Mouse (Mus musculus): Measurements from ENCODE around the gene Cnga4.
"Not testable (repeated sequence)": the region's sequence is repeated elsewhere in the genome, so short reads cannot be mapped to it uniquely, and the experiment has no call there.

The Cnga4 gene

DNA sequence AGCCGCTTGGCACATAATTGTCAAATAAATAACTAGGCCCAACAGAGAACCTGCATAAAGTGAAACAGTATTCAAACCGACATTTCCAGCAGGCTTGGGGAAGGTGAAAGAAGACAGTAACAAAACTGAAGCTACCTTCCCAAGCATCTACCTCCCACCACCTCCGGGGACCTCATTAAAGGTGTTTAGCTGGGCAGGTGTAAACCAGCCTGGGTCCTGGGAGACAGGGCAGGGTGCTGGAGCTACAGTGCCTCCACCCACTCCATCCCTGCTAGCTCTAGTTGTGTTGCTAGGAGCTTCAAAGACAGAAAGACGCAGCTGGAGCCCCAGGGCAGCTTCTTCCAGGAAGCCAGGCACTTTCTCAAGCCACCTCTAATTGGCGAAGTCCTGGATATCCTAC is at the start of gene Cnga4:
Gene Cnga4, plus strand, starts transcription at position 301 of the 400 bp plus-strand sequence.
- DNase-seq = no peak

DNA sequence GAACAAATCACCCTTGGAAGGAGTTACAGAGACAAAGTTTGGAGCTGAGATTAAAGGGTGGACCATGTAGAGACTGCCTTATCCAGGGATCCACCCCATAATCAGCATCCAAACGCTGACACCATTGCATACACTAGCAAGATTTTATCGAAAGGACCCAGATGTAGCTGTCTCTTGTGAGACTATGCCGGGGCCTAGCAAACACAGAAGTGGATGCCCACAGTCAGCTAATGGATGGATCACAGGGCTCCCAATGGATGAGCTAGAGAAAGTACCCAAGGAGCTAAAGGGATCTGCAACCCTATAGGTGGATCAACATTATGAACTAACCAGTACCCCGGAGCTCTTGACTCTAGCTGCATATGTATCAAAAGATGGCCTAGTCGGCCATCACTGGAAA is 48.3 kb upstream of the Cnga4 start:
- not testable (repeated sequence) for DNase-seq

DNA sequence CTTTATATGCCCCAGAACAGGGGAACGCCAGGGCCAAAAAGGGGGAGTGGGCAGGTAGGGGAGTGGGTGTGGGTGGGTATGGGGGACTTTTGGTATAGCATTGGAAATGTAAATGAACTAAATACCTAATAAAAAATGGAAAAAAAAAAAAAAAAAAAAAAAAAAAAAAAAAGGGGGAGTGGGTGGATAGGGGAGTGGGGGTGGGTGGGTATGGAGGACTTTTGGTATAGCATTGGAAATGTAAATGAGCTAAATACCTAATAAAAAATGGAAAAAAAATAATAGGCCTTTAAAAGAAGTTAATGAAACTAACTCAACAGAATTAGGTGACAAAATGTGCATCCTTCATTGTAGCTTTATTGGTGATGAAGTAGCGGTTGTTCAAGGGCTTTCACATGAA is 47.9 kb upstream of the Cnga4 start:
- not testable (repeated sequence) for DNase-seq

DNA sequence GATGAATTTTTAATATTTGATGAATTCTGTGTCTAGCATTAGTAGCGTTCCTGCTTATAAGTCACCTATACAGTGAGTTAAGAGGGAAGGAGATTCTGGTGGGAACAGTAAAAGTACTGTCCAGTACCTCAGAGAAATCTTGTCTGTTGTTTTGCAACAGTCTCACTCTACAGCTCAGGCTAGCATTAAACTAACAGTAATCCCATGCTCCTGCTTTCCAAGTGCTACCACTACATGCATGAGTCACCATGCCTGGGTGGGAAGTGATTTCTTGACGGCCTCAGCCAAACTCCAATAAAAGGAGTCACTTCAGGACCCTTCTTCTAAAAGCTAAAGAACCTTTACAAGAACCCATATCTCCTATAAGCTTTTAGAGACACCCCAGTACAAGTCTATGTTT is 42.7 kb upstream of the Cnga4 start:
- no peak for DNase-seq

DNA sequence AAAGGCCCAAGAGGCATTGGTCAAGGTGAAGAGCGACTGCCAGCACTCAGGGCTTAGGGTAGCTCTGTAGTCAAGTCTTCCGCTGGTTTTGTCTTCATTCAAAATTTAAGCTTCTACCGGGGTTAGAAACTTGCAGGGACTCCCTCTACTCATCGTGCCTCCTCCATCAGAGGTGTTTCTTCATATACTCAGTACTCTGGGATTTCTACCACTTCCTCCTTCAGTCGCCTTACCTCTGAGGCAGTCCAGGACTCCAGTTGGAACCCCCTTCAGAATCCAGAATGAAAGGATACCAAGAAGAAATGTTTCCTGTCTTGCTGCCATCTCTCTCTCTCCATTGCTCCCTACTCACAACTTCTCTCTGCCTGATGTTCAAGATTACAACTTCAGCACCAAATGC is 37.1 kb upstream of the Cnga4 start:
- no peak for DNase-seq

DNA sequence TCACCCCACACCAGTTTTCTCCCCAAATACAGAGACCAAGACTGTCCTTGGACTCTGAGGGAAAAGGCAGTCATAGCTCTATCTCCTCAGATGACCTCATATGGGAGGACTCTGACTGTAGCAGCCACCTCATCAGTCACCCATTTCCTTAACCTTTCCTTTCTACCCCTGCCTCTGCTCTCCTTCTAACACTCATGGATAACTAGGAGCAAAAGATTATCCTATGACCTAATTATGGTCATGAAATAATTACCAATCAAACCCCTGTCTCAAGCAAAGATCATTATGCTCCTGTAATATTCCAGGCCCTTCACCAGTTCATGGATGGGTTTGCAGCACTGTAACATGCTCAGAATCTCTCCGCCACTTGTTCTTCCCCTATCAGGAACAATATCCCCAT is 36.4 kb upstream of the Cnga4 start, which contains the start of gene Olfr692:
Gene Olfr692, plus strand, starts transcription at position 301 of the 400 bp plus-strand sequence.
- DNase-seq = no peak

DNA sequence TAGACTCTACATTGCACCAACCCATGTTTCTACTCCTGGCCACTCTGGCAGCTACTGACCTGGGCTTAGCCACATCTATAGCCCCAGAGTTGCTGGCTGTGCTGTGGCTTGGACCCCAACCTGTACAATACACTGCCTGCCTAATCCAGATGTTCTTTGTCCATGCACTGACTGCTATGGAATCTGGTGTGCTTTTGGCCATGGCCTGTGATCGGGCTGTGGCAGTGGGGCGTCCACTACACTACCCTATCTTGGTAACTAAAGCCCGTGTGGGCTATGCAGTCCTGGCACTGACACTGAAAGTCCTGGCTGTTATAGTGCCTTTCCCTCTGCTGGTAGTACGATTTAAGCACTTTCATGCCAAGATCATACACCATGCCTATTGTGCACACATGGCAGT is 35.8 kb upstream of the Cnga4 start:
- no peak for DNase-seq

DNA sequence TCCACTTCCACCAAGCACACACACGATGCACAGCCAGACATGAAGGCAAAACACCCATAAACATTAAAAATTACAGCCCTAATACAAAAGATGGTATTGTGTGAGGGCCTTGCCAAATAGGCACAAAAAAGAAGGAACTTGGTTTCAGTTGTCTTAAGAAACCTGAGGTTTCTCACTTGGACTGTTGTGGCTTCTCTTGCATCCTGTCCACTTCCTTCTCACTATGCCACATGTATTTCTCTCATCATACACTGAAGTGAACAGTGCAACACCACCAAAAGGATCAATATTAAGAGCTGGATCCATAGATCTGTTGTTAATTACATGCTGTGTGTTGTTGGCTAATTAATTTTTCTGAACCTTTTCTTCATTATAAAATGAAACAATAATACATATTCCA is 31.5 kb upstream of the Cnga4 start:
- no peak for DNase-seq

DNA sequence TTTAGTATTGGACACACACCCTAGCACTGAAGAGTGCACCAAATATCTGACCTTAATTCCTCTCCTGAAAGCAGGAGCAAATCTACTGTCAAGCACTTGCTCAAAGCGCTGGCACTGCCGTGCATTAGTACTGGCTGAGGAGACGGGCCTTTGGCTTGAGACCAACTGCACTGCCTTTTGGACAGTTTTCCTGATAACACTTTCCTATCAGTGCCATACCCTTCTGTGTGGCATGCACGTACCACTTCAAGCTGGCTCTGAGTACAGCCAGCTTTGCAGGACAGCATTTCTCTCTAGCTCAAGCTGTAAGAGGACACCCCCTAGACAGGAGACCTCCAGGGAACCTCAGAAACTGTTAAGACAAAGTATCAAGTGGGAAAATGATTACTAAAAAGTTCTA is 30.9 kb upstream of the Cnga4 start:
- DNase-seq = no peak

DNA sequence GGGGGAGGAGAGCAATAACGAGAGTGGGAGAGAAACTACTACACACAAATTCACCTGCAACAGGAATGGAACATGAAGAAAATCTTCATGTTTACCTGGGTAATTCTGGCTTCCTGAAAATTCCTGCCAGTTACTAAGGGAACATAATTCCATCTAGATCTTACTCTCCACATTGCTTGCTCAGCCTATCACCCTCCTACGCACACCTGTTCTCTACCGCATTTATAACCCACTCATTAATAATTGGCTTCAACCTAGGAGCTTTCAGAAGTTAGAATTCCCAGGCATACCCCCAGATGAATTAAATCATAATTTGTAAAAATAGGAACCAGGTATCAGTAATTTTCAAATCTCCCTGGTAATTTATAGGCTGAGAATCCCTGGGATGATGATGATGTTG is 30.4 kb upstream of the Cnga4 start:
- no peak for DNase-seq

DNA sequence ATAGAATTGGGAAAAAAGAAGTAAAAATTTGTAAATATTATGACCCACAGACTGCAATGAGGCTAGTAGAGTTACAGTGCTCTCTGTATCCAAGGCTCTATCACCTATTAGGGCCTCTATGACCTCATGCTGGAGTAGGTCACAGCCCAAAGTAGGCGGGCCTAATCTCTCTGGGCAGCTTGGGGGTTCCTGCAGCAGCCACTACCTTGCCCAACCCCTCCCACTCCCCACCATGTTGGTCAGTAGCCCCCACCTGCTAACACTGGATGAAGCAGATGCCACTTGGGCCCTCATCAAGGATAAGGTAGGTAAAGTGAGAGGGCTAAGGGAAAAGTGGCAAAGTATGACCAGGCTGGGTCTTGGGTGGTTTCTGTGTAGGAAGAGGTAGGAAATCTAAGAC is 29.5 kb upstream of the Cnga4 start, which contains the start of gene Gm5901:
Gene Gm5901, plus strand, starts transcription at position 173 of the 400 bp plus-strand sequence.
- DNase-seq = no peak

DNA sequence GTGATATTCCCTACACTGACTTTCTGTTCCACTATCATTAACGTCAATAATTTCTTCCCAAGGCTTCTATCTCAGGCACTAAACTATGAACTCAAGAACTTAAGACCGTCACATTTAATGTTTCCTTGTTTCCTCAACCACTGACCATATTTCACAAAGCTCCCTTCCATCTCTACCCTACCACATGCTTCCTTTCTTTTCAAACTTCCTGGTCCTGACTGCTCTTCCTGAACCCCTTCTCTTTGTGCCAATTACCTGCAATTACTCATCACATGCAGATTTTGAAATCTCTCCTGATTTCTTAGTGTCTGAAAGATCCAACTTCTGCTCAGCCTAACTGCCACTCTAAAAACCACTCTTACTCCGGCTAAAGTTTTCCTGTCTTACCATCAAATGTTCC is 24.0 kb upstream of the Cnga4 start:
- DNase-seq = no peak

DNA sequence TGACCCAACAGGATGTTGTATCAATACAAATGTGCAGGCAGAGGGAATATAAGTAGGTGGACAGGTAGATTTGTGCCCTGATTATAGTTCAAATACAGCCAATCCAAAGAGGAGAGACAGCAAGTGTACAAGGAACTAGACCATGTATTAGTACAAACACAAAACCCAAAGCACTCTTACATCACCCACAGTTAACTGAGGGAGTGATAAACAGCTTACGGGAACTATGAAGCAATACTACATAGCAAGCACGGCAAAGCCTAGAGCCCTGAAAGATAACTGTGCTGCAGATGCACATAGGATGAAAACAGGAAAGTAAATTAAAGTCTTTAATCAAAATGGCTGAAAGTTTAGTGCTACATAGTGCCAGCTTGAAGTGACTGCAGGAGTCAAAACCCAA is 16.7 kb upstream of the Cnga4 start:
- DNase-seq = no peak

DNA sequence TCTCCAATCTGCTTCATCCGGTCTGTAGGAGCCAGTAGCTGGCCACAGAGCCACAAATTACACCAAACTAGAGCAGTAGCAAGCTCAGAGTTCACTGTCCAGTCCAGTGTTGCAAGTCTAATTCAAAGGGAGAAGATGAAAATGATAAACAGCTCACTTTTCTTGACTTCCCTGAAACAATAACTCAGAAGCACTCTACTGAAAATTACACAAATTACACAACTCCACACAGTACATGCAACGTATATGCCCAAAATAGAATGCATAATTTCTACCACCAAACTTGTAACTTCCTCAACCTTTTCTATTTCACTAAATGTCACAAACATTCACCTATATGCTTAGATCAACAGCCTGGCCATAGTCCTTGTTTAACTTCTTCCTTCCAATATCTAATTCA is 14.1 kb upstream of the Cnga4 start:
- DNase-seq = no peak

DNA sequence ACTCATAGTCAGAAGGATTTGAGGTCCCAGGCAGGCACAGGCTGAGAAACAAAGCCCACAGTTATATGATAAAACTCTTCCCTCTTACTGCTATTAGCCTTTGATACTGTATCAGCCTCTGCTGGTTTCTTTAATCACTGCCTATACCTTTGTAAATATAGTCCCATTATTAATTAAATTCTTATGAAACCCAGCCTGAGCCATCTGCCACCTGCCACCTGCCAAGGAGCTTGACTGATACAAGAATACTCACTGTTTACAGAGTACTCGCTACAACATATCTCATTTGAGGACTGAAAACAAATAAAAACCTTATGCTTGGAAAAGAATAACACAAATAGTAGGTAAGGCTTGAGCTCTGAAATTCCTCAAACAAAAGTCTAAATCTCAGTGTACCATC is 9.8 kb upstream of the Cnga4 start:
- DNase-seq = no peak

DNA sequence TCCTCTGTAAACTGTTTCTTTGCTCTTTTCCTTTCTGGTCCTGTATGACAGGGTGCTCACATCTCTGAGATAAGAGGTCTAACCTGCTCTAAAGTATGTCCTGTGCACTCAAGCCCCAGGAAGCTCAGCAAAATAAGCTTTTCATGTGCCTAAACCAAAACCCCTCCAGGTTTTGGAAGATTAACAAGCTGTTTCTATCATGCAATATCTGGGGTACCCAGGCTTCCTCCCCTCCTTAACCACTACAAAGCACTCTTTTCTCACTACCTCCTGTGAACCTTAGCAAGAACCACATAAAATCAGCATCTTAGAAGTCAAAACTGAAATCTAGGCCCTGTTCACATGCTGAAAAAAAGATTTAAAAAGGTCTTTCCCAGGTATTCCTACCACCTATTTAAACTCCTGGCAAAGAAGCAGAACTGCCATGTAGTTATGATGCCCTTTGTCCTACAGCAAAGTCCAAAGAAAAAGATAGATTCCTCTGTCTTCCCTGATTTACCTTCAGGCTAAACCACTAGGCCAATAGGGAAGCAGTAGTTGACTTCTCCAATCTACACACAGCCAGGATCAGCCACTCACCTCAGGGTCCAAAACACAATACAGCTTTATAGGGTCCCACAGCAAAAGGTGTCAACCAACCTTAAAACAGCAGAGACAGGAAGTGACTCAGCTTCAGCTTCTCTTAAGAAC is 9.1 kb upstream of the Cnga4 start:
- no peak for DNase-seq

DNA sequence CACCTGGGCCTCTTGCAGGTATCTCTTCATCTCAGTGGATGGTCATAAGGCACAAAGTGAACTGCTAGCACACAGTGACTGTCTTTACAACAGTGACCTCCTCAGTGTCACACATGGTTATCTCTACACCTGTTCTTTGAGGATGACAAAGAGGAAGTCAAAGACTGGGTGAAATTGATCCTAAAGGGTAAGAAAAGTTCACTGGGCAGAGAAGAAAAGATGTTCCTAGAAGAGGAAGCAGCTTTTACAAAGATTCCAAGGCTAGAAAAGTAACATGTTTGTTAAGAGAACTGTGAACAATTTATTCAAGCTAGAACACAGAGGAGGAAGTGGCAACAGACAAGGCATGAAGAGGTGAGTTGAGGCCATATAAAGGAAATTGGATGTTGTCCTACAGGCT is 8.2 kb upstream of the Cnga4 start:
- DNase-seq = no peak

DNA sequence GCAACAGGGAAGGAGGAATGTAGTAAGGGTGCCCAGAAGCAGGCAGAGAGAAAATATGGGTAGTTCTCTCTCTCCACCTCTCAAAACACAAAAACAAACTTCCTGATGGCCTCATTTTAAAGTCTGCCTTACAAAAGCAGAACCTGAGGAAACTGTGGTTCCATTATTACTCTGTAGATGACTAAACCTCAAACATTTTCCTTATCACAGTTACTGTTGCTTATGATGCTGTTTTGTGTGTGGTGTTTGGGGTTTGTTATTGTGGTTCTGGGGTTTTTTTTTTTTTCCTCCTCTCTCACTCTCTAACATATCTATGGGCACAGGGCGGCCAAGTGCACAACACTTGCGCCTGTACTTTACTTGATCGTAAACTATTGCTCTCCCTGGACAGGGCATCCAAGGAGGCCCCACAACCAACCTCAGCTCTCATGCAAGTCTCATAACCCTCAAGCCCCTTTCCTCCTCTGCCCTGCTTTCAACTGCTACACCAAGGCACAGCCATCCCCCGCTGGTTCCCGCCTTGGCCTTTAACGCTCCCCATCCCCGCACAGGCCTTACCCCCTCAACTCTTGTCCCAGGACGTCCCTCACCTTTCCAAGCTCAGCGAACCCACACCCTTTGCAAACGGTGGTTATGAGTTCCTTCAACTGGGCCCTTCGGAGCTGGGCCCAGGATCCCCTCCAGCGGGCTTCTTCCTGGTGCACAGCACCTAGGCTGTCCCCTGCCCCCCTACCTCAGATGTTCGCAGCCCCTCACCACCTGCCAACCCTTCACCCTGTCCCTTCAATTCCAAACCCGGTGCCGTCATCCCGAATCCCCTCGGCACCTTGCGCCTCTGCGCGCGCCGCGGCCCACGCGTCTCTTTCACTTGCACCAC is 5.1 kb upstream of the Cnga4 start:
- DNase-seq = no peak

DNA sequence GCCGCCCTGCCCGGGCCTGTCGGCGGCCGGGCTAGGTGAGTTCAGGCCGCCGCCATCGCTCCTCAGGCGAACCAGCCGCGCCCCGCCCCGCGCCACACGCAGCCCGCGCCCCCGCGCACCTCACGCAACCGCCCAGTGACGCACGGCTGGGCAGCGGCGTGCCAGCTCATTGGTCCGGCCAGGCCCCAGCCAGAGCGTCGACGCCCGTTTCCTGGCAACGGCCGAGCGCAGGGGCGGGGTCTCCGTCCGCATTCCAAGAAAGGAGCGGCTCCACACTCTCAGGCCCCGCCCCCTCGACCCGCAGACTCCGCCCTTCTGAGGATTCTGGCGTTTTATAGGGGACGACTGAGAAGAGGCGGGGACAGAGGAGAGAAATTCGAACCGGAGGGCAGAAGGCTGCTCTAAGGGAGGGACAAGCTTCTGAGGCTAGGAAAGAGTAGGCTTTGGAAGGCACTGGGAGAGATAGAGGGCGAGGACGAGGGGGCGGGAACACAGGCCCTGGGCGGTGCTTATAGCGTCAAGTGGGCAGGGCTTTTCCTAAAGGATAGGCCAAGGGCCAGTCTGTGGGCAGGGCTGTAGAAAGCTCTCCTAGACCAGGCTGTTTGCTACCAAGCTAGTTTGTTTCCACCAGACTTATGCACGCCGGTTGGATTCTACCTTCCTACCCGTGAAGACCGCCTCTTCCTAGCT is 4.3 kb upstream of the Cnga4 start, which contains the start of gene Fam160a2:
Gene Fam160a2, minus strand, starts transcription at position 120 of the 690 bp plus-strand sequence.
- DNase-seq = peak; percentile 100

DNA sequence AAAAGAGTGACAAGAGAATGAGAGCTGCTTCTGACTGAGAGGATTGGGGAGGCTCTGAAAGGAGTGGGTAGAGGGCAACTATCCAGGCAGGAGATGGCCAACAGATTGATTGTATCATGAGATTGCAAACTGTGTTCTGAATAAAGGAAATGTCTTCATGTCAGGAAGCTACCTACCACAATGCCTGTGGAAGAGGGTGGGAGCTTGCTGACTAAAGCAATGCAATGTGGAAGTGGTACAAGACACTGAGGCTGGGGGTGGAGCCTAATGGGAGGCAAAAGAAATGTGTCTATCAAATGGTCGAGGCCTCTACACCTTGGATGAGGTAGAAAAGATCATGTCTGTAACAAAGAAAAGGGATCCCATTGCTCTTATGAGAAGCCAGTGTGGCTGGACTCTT is 2.0 kb downstream of the Cnga4 start:
- DNase-seq = no peak

DNA sequence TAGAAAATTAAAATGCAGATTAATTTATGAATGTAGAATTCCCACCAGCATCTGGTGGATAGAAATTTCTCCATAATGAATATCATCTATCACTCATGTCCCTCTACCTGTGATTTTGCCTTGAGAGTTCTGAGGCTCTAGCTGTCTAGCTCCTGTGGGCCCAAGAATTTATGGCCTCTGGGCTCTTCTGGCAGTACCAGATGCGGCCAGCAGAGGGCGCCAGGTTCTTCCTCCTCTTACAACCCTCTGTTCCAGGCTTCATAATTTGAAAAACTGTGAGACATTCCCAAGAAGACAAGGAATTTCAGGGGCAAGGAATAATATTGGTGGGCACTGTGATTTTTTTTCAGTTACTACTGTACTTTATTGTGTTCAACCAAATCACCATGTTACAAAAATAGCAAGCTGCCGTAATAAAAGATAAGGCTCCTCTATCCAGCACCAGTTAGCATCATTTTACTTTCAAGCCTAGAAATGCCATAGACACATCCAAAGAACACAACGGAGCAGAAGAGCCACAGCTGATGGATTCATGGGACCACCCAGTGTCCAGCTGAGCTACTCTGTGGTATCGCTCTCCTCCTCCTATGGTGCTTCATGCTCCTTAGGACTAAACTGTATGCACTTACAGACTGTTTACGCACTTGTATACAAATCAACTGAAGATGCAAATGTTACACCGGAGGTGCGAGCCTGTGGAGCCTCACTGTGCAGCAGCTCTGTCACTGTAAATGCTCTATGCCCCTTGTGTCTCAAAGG is 7.7 kb downstream of the Cnga4 start:
- DNase-seq = peak; percentile 81

DNA sequence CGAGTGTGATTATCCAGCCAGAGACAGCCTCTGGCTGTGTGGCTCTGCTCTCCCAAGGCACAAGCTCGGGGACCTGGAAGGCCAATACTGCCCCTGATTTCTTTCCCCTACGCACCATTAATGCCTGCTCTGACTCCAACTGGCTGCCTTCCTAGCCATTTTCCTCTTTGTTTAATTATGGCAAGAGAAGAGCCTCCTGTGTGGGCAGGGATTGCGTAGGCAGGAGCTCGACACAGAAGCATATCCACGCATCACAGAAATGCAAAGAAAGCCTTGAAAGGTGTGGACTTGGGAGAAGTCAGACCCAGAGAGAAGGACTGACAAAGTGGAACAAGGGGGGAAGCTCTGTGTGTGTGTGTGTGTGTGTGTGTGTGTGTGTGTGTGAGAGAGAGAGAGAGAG is 10.0 kb downstream of the Cnga4 start:
- no peak for DNase-seq

DNA sequence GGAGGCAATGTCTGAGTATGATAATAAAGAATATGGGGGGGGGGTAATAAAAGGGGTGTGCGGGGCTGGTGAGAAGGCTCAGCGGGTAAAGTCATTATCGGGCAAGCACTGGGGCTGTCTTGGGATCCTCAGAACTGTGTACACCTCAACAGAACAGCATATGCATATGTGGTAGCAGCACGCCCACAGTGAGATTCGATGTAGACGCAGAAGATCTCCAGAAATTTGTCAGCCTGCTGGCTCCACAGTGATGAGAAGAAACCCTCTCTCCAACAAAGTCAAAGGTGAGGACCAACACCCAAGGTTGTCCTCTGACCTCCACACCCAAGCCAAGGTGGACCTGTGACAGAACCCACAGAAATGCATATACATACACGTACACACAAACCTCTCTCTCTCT is 12.2 kb downstream of the Cnga4 start:
- DNase-seq = no peak
